Mouse (Mus musculus): ENCODE data around the gene Fam83b. TPM values are rescaled to one million over a fixed set of nuclear protein-coding genes. Genes with fewer than 3 reads are reported as not detected.

Gene Fam83b
- total RNA-seq, 2 experiments from 2014 or later, result not detected

- 0 out of 2 replicates have a peak, but pooled peaks have one; percentile 37 for ATAC-seq (replicated peaks; ENCODE audit: poor library complexity, severe bottlenecking)
Observed at GRCm38 (mm10) chr9:76525592-76525991, 41.3 kb downstream of the Fam83b start.

GRCm38 (mm10) chr9:76523075-76523474 is 43.8 kb downstream of the Fam83b start:
- ATAC-seq (replicated peaks; ENCODE audit: poor library complexity, severe bottlenecking), result no peak

GRCm38 (mm10) chr9:76521640-76522039 is 45.3 kb downstream of the Fam83b start:
- no peak for ATAC-seq (replicated peaks; ENCODE audit: poor library complexity, severe bottlenecking)

- no peak for ATAC-seq (replicated peaks; ENCODE audit: poor library complexity, severe bottlenecking)
Observed at GRCm38 (mm10) chr9:76518665-76519064, 48.3 kb downstream of the Fam83b start.

- no peak for ATAC-seq (replicated peaks; ENCODE audit: poor library complexity, severe bottlenecking)
Observed at GRCm38 (mm10) chr9:76505650-76506049, 61.3 kb downstream of the Fam83b start.

- no peak for ATAC-seq (replicated peaks; ENCODE audit: poor library complexity, severe bottlenecking)
Observed at GRCm38 (mm10) chr9:76489737-76490136, 77.2 kb downstream of the Fam83b start.

GRCm38 (mm10) chr9:76480088-76480487 is 86.8 kb downstream of the Fam83b start:
- ATAC-seq (replicated peaks; ENCODE audit: poor library complexity, severe bottlenecking), result no peak

- no peak for ATAC-seq (replicated peaks; ENCODE audit: poor library complexity, severe bottlenecking)
Observed at GRCm38 (mm10) chr9:76469500-76469899, 97.4 kb downstream of the Fam83b start.

- ATAC-seq (replicated peaks; ENCODE audit: poor library complexity, severe bottlenecking), result no peak
Observed at GRCm38 (mm10) chr9:76461547-76461946, 105.4 kb downstream of the Fam83b start.

GRCm38 (mm10) chr9:76455703-76456102 is 111.2 kb downstream of the Fam83b start:
- ATAC-seq (replicated peaks; ENCODE audit: poor library complexity, severe bottlenecking), result no peak

Other genes with a start within 250 kb of the Fam83b start
- not detected in 2 replicates for gene Hcrtr2, start 243.3 kb downstream of the Fam83b start, total RNA-seq (2014; fragmentation: Nextera tagmentation)
- gene Hcrtr2, start 243.3 kb downstream of the Fam83b start, total RNA-seq (2017), result not detected in 2 replicates